Mouse (Mus musculus) cortical plate, adult 2 months (tissue): ENCODE results near the gene Fam166b.

Experiments used
- CTCF ChIP-seq: fragments of 200-500 bp; IDR thresholded peaks from 2 replicates; pipeline ENCODE4 v1.5.1; 2011; ENCODE audit warnings: mild to moderate bottlenecking, control low read depth, low read length; ENCODE audit not compliant: insufficient read depth; ENCODE audit errors: extremely low read depth
- POLR2A ChIP-seq: fragments of 200-500 bp; IDR thresholded peaks from 2 replicates; pipeline ENCODE4 v1.6.1; 2011; ENCODE audit warnings: mild to moderate bottlenecking, low read length, control low read depth; ENCODE audit not compliant: insufficient read depth; ENCODE audit errors: extremely low read depth

GRCm38 (mm10) chr4:43476604-43477003 lies 47.7 kb upstream of the Fam166b start:
- TF ChIP-seq CTCF (no peak), POLR2A (no peak)
